Mouse (Mus musculus): ENCODE measurements at regions not wholly inside any gene's neighbourhood (a gene's known extent, or its start where the extent isn't known, plus 50 kb on each side); places are given as distances from the start of the nearest gene placed in this dataset.

DNA sequence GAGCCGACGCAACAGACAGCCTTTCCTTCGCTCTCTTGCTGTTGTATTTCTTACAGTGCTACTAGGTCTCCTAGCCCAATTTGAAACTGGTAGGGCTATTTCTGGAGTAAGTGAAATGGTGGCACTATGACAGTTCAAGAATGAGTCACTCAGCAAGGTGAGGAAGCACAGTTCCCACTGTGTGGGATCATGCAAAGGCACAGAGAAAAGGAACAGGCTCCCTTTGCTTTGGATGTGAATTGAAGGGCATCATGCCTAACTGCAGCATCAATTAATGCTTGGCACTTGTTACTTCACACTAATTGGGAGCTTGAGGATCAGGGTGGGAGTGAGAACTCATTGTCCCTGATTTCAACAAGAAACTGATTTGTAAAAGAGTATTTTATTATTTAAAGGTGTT, 560.8 kb upstream of the Tle4 start:
- no peaks in the 10 kb centered on the region for H3K36me3 ChIP-seq
- no peak overlapping the region for H3K9ac ChIP-seq
- H3K4me3 ChIP-seq: no peak overlapping the region
- no peaks in the 10 kb centered on the region for H3K27me3 ChIP-seq (replicated peaks)
- H3K4me1 ChIP-seq: no peaks in the 10 kb centered on the region
- WGBS (ENCODE audit: insufficient replicate concordance): 82% methylated on average over 3 of the region's 3 CpGs
- H3K9me3 ChIP-seq (replicated peaks): no peaks in the 10 kb centered on the region
- no peak overlapping the region for H3K27ac ChIP-seq
- H3K4me2 ChIP-seq: no peak overlapping the region
- no peak for ATAC-seq

DNA sequence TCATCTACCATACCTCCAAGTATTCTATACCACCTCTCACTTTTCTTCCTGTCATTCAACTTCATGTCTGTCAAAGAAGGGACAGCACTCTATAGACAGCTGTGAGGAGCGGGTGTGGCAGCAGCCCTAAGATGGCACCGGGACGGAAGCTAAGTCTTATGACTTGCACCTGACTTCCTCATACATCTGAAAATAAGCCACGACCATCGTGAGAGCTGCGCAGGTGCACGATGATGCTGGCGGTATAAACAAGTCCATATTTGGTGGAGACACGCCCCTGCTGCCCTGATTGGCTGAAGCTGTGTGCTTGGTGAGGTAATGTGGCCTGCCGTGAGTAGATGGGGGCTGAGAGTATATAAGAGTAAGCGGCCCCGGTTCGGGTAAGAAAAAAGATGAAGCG, 560.3 kb upstream of the Tle4 start:
- no peak for ATAC-seq
- Histone ChIP-seq H3K36me3 (no peaks in the 10 kb centered on the region), H3K4me3 (no peak overlapping the region), H3K4me1 (no peaks in the 10 kb centered on the region), H3K4me2 (no peak overlapping the region), H3K27ac (no peak overlapping the region), H3K27me3 (replicated peaks) (no peaks in the 10 kb centered on the region), H3K9ac (no peak overlapping the region), H3K9me3 (replicated peaks) (no peaks in the 10 kb centered on the region)
- 74% methylated on average over 14 of the region's 14 CpGs for WGBS (ENCODE audit: insufficient replicate concordance)

DNA sequence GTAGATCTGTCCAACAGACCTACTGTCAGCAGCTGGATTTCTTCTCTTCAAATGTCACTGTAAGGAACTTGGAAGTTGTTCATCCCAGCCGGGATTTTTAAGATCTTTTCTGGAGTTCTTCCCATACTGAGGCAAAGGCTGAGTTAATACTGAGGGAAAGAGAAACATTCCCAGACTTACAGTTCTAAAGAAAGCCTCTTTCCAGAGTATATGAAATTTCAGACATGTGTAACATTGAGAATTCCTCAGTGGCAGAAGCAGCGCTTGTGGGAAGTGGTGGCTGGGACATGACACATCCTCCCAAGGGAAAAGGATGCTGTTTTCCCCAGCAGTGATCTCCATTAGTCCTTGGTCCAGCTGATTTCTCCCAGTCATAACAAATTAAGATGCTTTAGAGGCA, 556.8 kb upstream of the Tle4 start:
- Histone ChIP-seq H3K36me3 (no peaks in the 10 kb centered on the region), H3K4me3 (no peak overlapping the region), H3K4me1 (no peaks in the 10 kb centered on the region), H3K9ac (no peak overlapping the region), H3K9me3 (replicated peaks) (no peaks in the 10 kb centered on the region), H3K27ac (no peak overlapping the region), H3K27me3 (replicated peaks) (no peaks in the 10 kb centered on the region), H3K4me2 (no peak overlapping the region)
- ATAC-seq: no peak
- WGBS (ENCODE audit: insufficient replicate concordance): 59% methylated on average over 2 of the region's 2 CpGs

DNA sequence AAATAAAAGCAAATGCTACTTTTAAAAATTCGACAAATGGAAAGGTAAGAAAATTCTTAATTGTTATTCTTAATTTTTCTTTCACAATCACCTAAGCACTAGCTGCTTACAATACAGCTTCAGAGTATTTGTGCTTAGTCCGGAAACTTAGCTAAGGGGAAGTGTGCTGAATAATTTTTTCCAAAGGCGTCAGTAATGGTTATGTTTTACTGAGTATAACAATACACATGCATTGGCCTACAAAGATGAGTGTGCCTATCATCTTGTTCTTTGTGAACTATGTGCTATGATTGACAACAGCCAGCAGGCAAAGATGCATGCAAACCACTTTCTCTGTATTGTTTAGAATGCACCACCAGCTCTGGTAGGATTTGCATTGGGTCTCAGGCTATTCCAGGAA, 548.5 kb upstream of the Tle4 start:
- H3K4me3 ChIP-seq: no peak overlapping the region
- no peak overlapping the region for H3K4me2 ChIP-seq
- WGBS (ENCODE audit: insufficient replicate concordance): 69% methylated on average over 3 of the region's 3 CpGs
- no peaks in the 10 kb centered on the region for H3K27me3 ChIP-seq (replicated peaks)
- H3K36me3 ChIP-seq: no peaks in the 10 kb centered on the region
- no peaks in the 10 kb centered on the region for H3K4me1 ChIP-seq
- no peak overlapping the region for H3K27ac ChIP-seq
- H3K9me3 ChIP-seq (replicated peaks): no peaks in the 10 kb centered on the region
- ATAC-seq: no peak
- no peak overlapping the region for H3K9ac ChIP-seq

DNA sequence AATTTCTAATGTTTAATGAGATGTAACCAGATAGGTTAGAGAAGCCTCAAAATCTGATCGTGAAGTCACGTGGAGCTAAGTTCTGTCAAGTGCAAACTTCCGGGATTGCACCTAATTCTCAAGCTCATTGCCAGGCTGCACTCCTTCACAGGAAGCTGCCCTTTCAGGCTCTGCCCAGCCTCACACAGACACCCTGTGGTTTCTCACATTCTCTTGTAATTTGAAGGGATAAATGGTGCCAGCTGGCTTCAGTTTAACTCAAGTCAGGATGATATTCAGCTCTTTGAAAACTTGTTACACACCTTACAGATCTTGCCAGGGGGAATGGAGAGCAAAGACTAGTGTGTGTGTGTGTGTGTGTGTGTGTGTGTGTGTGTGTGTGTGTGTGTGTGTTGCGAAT, 529.3 kb upstream of the Tle4 start:
- Histone ChIP-seq H3K27me3 (replicated peaks) (no peaks in the 10 kb centered on the region), H3K4me2 (no peak overlapping the region), H3K9ac (no peak overlapping the region), H3K4me1 (no peaks in the 10 kb centered on the region), H3K9me3 (replicated peaks) (no peaks in the 10 kb centered on the region), H3K27ac (no peak overlapping the region), H3K4me3 (no peak overlapping the region), H3K36me3 (no peaks in the 10 kb centered on the region)
- no peak for ATAC-seq
- WGBS (ENCODE audit: insufficient replicate concordance): 34% methylated on average over 4 of the region's 4 CpGs

GRCm38 (mm10) chr19:15108441-15109026, 510.7 kb upstream of the Tle4 start:
- Histone ChIP-seq H3K27ac (no peak overlapping the region), H3K9me3 (replicated peaks) (no peaks in the 10 kb centered on the region), H3K4me1 (no peaks in the 10 kb centered on the region), H3K4me2 (no peak overlapping the region), H3K4me3 (no peak overlapping the region), H3K36me3 (no peaks in the 10 kb centered on the region), H3K27me3 (replicated peaks) (no peaks in the 10 kb centered on the region), H3K9ac (no peak overlapping the region)
- ATAC-seq: no peak
- WGBS (ENCODE audit: insufficient replicate concordance): 68% methylated on average over 4 of the region's 4 CpGs

DNA sequence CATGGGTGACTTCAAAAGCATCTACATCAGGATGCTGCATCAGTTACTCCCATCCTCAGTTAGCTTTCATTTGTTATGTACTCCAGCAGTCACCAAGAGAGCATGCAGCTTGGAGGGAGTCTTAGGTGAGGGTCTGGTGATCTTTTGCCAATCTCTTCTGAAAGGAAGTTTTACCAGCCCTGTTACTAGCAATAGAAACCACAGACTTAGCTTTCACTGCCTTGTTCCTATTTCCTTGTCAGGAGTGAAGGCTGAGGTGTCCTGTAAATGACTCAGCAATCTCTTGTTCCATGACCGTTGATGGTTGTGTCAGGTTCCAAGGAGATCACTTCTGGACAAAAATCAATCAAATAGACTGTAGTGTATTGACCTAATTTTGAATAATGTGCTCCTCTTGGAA, 497.2 kb upstream of the Tle4 start:
- Histone ChIP-seq H3K4me2 (no peak overlapping the region), H3K4me1 (no peaks in the 10 kb centered on the region), H3K27me3 (replicated peaks) (no peaks in the 10 kb centered on the region), H3K36me3 (no peaks in the 10 kb centered on the region), H3K9ac (no peak overlapping the region), H3K4me3 (no peak overlapping the region), H3K27ac (no peak overlapping the region), H3K9me3 (replicated peaks) (no peaks in the 10 kb centered on the region)
- WGBS (ENCODE audit: insufficient replicate concordance): 15% methylated on average over 1 of the region's 1 CpGs
- no peak for ATAC-seq

DNA sequence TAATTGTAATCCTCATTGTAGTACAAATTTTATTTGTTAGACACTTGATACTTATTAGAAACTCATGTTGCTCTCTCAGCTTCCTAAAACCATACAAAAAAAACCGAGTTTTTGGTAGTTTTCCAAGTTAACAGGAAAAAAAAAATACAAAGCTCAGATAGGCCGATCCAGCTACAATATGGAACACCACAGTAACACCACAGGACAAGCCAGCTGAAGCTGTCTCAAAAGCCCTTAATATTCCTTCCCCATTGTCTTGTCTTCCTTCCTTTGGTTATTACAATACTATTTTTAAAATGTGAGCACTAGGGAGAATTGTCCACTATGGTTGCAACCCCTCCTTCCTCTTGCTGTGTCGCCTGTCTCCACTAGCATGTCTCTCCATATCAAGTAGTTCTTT, 495.7 kb upstream of the Tle4 start:
- Histone ChIP-seq H3K9ac (no peak overlapping the region), H3K27me3 (replicated peaks) (no peaks in the 10 kb centered on the region), H3K4me1 (no peaks in the 10 kb centered on the region), H3K36me3 (no peaks in the 10 kb centered on the region), H3K27ac (no peak overlapping the region), H3K9me3 (replicated peaks) (no peaks in the 10 kb centered on the region), H3K4me3 (no peak overlapping the region), H3K4me2 (no peak overlapping the region)
- ATAC-seq: no peak
- 50% methylated on average over 3 of the region's 3 CpGs for WGBS (ENCODE audit: insufficient replicate concordance)

- no peak overlapping the region for H3K9ac ChIP-seq
- H3K4me3 ChIP-seq: no peak overlapping the region
- H3K9me3 ChIP-seq (replicated peaks): no peaks in the 10 kb centered on the region
- H3K27me3 ChIP-seq (replicated peaks): no peaks in the 10 kb centered on the region
- no peak for ATAC-seq
- WGBS (ENCODE audit: insufficient replicate concordance): 60% methylated on average over 4 of the region's 4 CpGs
- H3K27ac ChIP-seq: no peak overlapping the region
- no peaks in the 10 kb centered on the region for H3K36me3 ChIP-seq
- H3K4me1 ChIP-seq: no peaks in the 10 kb centered on the region
- H3K4me2 ChIP-seq: no peak overlapping the region
These were observed 482.8 kb upstream of the Tle4 start for GRCm38 (mm10) chr19:15080638-15081037.

GRCm38 (mm10) chr19:15057801-15058200, 459.9 kb upstream of the Tle4 start:
- Histone ChIP-seq H3K27me3 (replicated peaks) (no peaks in the 10 kb centered on the region), H3K36me3 (no peaks in the 10 kb centered on the region), H3K4me2 (no peak overlapping the region), H3K9me3 (replicated peaks) (no peaks in the 10 kb centered on the region), H3K4me3 (no peak overlapping the region), H3K9ac (no peak overlapping the region), H3K27ac (no peak overlapping the region), H3K4me1 (no peaks in the 10 kb centered on the region)
- ATAC-seq: no peak
- WGBS (ENCODE audit: insufficient replicate concordance): 53% methylated on average over 3 of the region's 3 CpGs

DNA sequence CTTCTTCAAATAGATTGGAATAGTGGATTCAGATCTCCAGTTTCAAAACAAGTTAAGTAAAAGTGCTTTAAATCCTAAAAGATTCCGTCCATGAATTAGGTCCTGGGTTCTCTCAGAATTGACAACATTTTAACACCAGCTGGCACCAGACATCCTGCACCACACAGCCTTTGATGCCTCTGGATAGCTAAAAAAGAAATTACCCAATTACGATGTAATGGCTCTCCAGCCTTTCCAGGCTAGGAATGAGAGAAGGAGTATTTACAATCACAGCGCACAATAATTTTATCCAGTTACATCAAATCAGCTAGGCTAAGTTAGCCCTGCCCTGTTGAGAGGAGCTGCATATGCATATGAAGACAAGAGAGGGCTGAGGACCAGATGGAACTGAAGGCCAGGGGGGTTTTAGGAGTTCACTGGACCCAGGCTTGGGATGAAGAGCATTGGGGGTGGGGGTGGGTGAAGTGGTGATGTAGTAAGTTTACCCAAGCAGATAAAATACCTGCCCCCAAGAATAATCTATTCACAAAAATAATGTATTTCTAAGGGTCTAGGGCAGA, 455.8 kb upstream of the Tle4 start:
- Histone ChIP-seq H3K4me3 (no peak overlapping the region), H3K4me1 (no peaks in the 10 kb centered on the region), H3K9ac (no peak overlapping the region), H3K36me3 (no peaks in the 10 kb centered on the region), H3K4me2 (no peak overlapping the region), H3K27me3 (replicated peaks) (no peaks in the 10 kb centered on the region), H3K27ac (no peak overlapping the region), H3K9me3 (replicated peaks) (no peaks in the 10 kb centered on the region)
- no peak for ATAC-seq
- 77% methylated on average over 3 of the region's 3 CpGs for WGBS (ENCODE audit: insufficient replicate concordance)

DNA sequence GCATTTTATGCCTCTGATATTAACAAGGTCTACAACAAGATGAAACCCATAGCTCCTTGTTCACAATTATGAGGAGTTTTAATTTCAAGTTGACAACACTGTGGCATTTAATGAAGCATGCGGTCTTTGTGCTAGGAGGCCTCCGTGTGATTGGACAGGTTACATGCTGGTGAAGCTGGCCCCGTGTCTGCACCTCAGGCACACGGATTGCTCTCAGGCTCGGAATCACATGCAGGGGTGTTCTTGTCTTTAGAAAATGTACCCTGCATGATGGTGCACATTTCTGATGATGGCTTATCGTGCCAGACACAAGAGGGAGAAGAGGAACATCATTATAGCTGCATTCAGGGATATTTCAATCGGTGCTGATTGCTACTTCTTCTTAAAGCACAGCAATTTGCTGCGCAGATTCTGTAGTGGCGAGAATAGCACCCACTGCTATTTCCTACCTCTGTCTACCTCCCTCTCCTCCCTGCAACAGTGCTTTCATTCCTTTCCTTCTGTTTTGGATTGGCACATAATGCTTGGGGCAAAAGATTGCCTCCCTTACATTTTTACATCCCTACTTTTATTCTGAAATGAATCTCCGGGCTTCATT, 454.9 kb upstream of the Tle4 start:
- no peak overlapping the region for H3K4me3 ChIP-seq
- H3K9me3 ChIP-seq (replicated peaks): no peaks in the 10 kb centered on the region
- H3K27ac ChIP-seq: no peak overlapping the region
- 70% methylated on average over 10 of the region's 10 CpGs for WGBS (ENCODE audit: insufficient replicate concordance)
- no peak overlapping the region for H3K4me2 ChIP-seq
- H3K36me3 ChIP-seq: no peaks in the 10 kb centered on the region
- no peaks in the 10 kb centered on the region for H3K4me1 ChIP-seq
- no peak for ATAC-seq
- no peaks in the 10 kb centered on the region for H3K27me3 ChIP-seq (replicated peaks)
- no peak overlapping the region for H3K9ac ChIP-seq

GRCm38 (mm10) chr19:15047896-15048295, 450.0 kb upstream of the Tle4 start:
- no peak for ATAC-seq

More at GRCm38 (mm10) chr19:15047896-15048295, 450.0 kb upstream of the Tle4 start:
- H3K9me3 ChIP-seq (replicated peaks): no peaks in the 10 kb centered on the region
- no peak overlapping the region for H3K9ac ChIP-seq
- H3K4me2 ChIP-seq: no peak overlapping the region
- H3K36me3 ChIP-seq: no peaks in the 10 kb centered on the region
- no peaks in the 10 kb centered on the region for H3K4me1 ChIP-seq
- no peaks in the 10 kb centered on the region for H3K27me3 ChIP-seq (replicated peaks)
- H3K27ac ChIP-seq: no peak overlapping the region
- WGBS (ENCODE audit: insufficient replicate concordance): 55% methylated on average over 2 of the region's 2 CpGs
- H3K4me3 ChIP-seq: no peak overlapping the region

All from liver, embryonic 12.5 days (tissue).